Mouse (Mus musculus): ENCODE measurements around the gene Akain1.

- TF ChIP-seq CTCF (IDR thresholded peaks at IDR 0.05; ENCODE audit: control insufficient read depth, insufficient read depth, insufficient replicate concordance, low read depth, low read length) (no peak), POLR2A (IDR thresholded peaks at IDR 0.05; ENCODE audit: control insufficient read depth, low read depth, low read length) (no peak)
These were observed 49.7 kb downstream of the Akain1 start for GRCm38 (mm10) chr17:69488826-69489225.
